Mouse (Mus musculus) midbrain, embryonic 15.5 days (tissue): Measurements from ENCODE around the gene Olfr523. TPM values are rescaled to one million over a fixed set of nuclear protein-coding genes. Genes with fewer than 3 reads are reported as not detected.

Source experiments
- ATAC-seq: fragments of 200-750 bp; cut with Nextera tagmentation; replicated peaks from 2 replicates; pipeline ENCODE4 v1.8.0; 2017; ENCODE audit warnings: moderate TSS enrichment
- H3K27ac ChIP-seq: fragments of 300-500 bp; sonication (generic); 2 replicates; pipeline ENCODE4 v1.5.1; 2015; ENCODE audit warnings: mild to moderate bottlenecking, inconsistent platforms
- H3K27me3 ChIP-seq: fragments of 300-500 bp; sonication (generic); replicated peaks from 2 replicates; pipeline ENCODE4 v1.6.1; 2015; ENCODE audit warnings: inconsistent platforms
- H3K36me3 ChIP-seq: fragments of 300-500 bp; sonication (generic); replicated peaks from 2 replicates; pipeline ENCODE4 v1.6.1; 2015; ENCODE audit warnings: inconsistent platforms
- H3K4me1 ChIP-seq: fragments of 300-500 bp; sonication (generic); 2 replicates; pipeline ENCODE4 v1.6.1; 2015; ENCODE audit warnings: inconsistent platforms
- H3K4me2 ChIP-seq: fragments of 300-500 bp; sonication (generic); 2 replicates; pipeline ENCODE4 v1.6.1; 2015; ENCODE audit warnings: inconsistent platforms, mild to moderate bottlenecking, moderate library complexity
- H3K4me3 ChIP-seq: fragments of 300-500 bp; sonication (generic); 2 replicates; pipeline ENCODE4 v1.5.1; 2015; ENCODE audit warnings: mild to moderate bottlenecking, inconsistent platforms
- H3K9ac ChIP-seq: fragments of 300-500 bp; sonication (generic); 2 replicates; pipeline ENCODE4 v1.6.1; 2015; ENCODE audit warnings: mild to moderate bottlenecking, inconsistent platforms
- H3K9me3 ChIP-seq: fragments of 300-500 bp; sonication (generic); 2 replicates; pipeline ENCODE4 v1.6.1; 2016; ENCODE audit warnings: inconsistent platforms
- WGBS: fragments of 180-500 bp; shearing (Covaris S2); methylation state at CpG from one replicate; pipeline ENCODE4 v1.1.7; 2015; ENCODE audit warnings: mixed read lengths; 5-methylcytosine and 5-hydroxymethylcytosine counted together
- polyA plus RNA-seq: library from polyadenylated mRNA; unstranded; fragments of >200 nt; fragmentation: Nextera tagmentation; extraction: Ambion mirVana; gene quantifications from 2 replicates; pipeline ENCODE4 v1.2.1, GENCODE M21; 2015

Olfr523 gene
- polyA plus RNA-seq, 1 experiment from 2014 or later, result not detected

DNA sequence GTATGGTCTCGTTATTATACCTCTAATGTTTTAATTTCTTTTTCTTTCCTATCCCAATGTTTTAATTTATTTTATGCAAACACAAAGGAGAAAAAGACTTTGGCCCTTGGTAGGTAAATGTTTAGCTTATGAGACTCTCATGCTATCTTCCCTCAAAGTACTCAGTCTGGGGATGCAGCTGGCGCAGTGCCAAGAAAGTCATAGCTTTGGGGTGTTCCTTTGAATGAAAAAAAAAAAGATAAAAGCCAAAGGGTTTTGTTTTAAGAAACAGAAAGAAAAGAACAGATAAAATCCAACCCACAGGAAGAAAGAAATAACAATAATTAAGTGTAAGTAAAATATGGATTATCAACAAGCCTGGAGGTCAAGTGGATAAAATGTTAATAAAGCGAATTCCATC is 35.7 kb downstream of the Olfr523 start:
- ATAC-seq, result no peak
- no peak overlapping the region for H3K9ac ChIP-seq
- H3K27ac ChIP-seq, result no peak overlapping the region
- no peaks in the 10 kb centered on the region for H3K4me1 ChIP-seq
- no peak overlapping the region for H3K4me2 ChIP-seq
- H3K4me3 ChIP-seq, result no peak overlapping the region
- no peaks in the 10 kb centered on the region for H3K27me3 ChIP-seq
- no peaks in the 10 kb centered on the region for H3K36me3 ChIP-seq
- WGBS, result 91% methylated on average over 3 of the region's 3 CpGs
- no peaks in the 10 kb centered on the region for H3K9me3 ChIP-seq

DNA sequence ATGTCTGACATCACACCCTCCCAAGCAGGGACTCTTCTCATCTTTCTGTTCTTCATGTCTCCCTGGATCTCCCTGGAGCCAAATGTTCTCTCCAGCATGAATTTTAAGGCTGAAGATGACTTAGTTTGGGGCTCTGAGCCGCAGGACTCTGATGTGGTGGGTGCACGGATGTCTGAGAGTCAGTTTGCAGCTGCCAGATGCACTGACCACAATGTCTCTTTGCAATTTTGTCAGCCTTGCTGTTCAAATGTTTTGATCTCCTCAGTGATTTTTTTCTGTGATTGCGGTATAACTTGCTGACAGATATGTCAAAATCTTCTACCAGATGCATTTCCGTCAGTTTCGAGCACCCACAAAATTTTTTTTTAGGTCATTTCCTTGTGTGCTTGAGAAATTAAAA is 40.8 kb downstream of the Olfr523 start:
- no peaks in the 10 kb centered on the region for H3K36me3 ChIP-seq
- H3K9ac ChIP-seq, result no peak overlapping the region
- no peak overlapping the region for H3K4me2 ChIP-seq
- no peaks in the 10 kb centered on the region for H3K27me3 ChIP-seq
- no peak overlapping the region for H3K4me3 ChIP-seq
- H3K4me1 ChIP-seq, result no peaks in the 10 kb centered on the region
- H3K27ac ChIP-seq, result no peak overlapping the region
- ATAC-seq, result no peak
- H3K9me3 ChIP-seq, result no peaks in the 10 kb centered on the region
- 90% methylated on average over 5 of the region's 5 CpGs for WGBS

DNA sequence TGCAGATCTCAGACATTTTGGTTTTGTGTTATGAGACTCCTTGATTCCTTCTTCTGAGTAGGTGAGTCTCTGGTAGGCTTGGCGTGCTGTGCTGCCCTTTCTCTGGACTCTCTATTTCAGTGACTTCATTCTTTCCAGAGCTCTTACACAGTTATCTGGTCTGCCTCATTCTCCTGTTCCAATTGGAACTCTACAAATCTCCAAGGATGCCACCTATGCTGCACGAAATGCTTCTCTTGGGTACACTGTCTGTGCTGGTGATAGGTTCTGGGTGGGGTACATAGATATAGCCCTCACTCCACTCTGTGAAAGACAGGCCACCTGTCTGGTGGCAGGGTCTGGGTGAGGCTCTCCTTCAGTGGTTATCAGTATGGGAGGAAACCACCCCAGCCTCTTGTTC is 45.0 kb downstream of the Olfr523 start, which contains the start of gene Cd163l1:
Cd163l1 (plus strand) TSS at position 301 of the 400 bp plus-strand sequence.
- no peak within 1 kb of the TSS for H3K4me2 ChIP-seq
- H3K9me3 ChIP-seq, result no peaks in the 10 kb centered on the region
- H3K9ac ChIP-seq, result no peak within 1 kb of the TSS
- H3K27me3 ChIP-seq, result no peaks in the 10 kb centered on the region
- 90% methylated on average over 2 of the region's 2 CpGs for WGBS
- no peak within 1 kb of the TSS for H3K4me3 ChIP-seq
- no peaks in the 10 kb centered on the region for H3K36me3 ChIP-seq
- no peaks in the 10 kb centered on the region for H3K4me1 ChIP-seq
- no peak within 1 kb of the TSS for H3K27ac ChIP-seq
- ATAC-seq, result no peak

DNA sequence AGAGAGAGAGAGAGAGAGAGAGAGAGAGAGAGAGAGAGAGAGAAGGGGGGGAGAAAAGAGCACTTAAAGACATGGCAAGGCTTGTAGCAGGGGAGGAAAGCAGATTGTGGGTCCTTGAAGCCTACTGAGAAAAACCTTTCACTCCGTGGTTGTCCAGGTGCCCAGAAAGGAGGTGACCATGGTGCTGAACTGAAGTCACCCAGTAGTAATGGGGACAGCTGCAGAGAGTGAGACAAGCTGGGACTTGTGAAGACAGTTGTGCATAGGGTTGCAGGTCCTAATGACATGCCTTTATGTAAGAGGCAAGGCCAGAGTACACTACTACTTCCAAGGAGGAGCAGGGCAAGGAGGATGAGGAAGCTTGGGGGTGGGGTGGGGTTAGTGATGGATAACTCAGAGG is 46.3 kb downstream of the Olfr523 start:
- H3K27ac ChIP-seq, result no peak overlapping the region
- no peak overlapping the region for H3K4me3 ChIP-seq
- WGBS, result 16% methylated on average over 1 of the region's 1 CpGs
- no peak overlapping the region for H3K9ac ChIP-seq
- H3K4me1 ChIP-seq, result no peaks in the 10 kb centered on the region
- H3K9me3 ChIP-seq, result no peaks in the 10 kb centered on the region
- H3K36me3 ChIP-seq, result no peaks in the 10 kb centered on the region
- H3K4me2 ChIP-seq, result no peak overlapping the region
- H3K27me3 ChIP-seq, result no peaks in the 10 kb centered on the region
- ATAC-seq, result no peak

DNA sequence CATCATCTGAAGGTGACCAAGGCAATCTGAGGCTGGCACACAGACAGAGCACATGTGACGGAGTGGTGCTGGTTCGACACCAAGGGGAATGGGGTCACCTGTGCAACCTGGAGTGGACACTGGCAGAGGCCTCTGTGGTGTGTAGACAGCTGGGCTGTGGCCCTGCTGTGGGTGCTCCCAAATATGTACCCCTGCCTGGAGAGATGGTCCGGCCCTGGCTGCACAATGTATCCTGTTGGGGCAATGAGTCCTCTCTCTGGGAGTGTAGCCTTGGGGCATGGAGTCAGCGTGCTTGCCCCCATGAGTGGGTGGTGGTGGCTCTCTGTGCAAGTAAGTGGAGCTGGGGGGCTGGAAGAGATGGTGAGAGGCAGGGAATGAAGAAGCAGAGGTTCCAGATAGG is 47.4 kb downstream of the Olfr523 start:
- 89% methylated on average over 4 of the region's 4 CpGs for WGBS
- ATAC-seq, result no peak
- no peaks in the 10 kb centered on the region for H3K27me3 ChIP-seq
- H3K4me1 ChIP-seq, result no peaks in the 10 kb centered on the region
- H3K4me2 ChIP-seq, result no peak overlapping the region
- no peaks in the 10 kb centered on the region for H3K9me3 ChIP-seq
- no peak overlapping the region for H3K9ac ChIP-seq
- no peaks in the 10 kb centered on the region for H3K36me3 ChIP-seq
- H3K4me3 ChIP-seq, result no peak overlapping the region
- H3K27ac ChIP-seq, result no peak overlapping the region

DNA sequence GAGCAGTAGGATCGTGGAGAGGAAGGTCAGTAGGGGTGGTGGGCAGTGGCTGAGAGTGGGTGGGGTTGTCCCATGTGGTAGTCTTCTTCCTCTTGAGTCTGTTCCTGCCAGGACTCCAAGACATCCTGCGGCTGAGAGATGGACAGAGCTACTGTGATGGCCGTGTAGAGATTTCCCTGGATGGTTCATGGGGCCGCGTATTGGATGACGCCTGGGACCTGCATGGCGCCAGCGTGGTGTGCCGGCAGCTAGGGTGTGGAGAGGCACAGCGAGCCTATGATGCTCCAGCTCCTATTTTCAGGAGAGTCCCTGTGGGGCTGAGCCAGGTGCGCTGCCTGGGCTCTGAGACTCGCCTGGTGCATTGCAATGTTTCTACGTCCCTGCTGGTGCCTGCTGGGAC is 51.2 kb downstream of the Olfr523 start:
- H3K4me3 ChIP-seq, result no peak overlapping the region
- H3K9me3 ChIP-seq, result no peaks in the 10 kb centered on the region
- no peak overlapping the region for H3K4me2 ChIP-seq
- no peak overlapping the region for H3K9ac ChIP-seq
- no peaks in the 10 kb centered on the region for H3K36me3 ChIP-seq
- H3K27ac ChIP-seq, result no peak overlapping the region
- H3K4me1 ChIP-seq, result no peaks in the 10 kb centered on the region
- no peak for ATAC-seq
- 87% methylated on average over 13 of the region's 13 CpGs for WGBS
- no peaks in the 10 kb centered on the region for H3K27me3 ChIP-seq

Other genes starting within 250 kb of the Olfr523 start
- not detected in 2 replicates for gene Utf1, start 229.4 kb upstream of the Olfr523 start, polyA plus RNA-seq
- gene 6430531B16Rik, start 194.5 kb upstream of the Olfr523 start, polyA plus RNA-seq, result 0.83 and 1.3 TPM in 2 replicates
- 4.5 TPM in 2 replicates for gene Adam8, start 180.7 kb upstream of the Olfr523 start, polyA plus RNA-seq
- 56.6 and 58.0 TPM in 2 replicates for gene Zfp511, start 136.8 kb upstream of the Olfr523 start, polyA plus RNA-seq
- gene Tubgcp2, start 136.5 kb upstream of the Olfr523 start, polyA plus RNA-seq, result 61.3 and 62.6 TPM in 2 replicates
- 1.2 TPM in 2 replicates for gene Msx3, start 124.1 kb upstream of the Olfr523 start, polyA plus RNA-seq
- gene Caly, start 90.7 kb upstream of the Olfr523 start, polyA plus RNA-seq, result 277 and 280 TPM in 2 replicates
- not detected in 2 replicates for gene Prap1, start 79.8 kb upstream of the Olfr523 start, polyA plus RNA-seq
- gene Fuom, start 70.8 kb upstream of the Olfr523 start, polyA plus RNA-seq, result 33.7 and 34.1 TPM in 2 replicates
- gene Paox, start 57.4 kb upstream of the Olfr523 start, polyA plus RNA-seq, result 7.4 and 7.5 TPM in 2 replicates
- 107 and 108 TPM in 2 replicates for gene Echs1, start 56.7 kb upstream of the Olfr523 start, polyA plus RNA-seq
- gene Mtg1, start 35.7 kb upstream of the Olfr523 start, polyA plus RNA-seq, result 32.4 and 34.8 TPM in 2 replicates
- gene Sprn, start 18.3 kb upstream of the Olfr523 start, polyA plus RNA-seq, result 23.7 and 25.5 TPM in 2 replicates
- not detected in 2 replicates for gene Olfr522, start 8.5 kb upstream of the Olfr523 start, polyA plus RNA-seq
- not detected in 2 replicates for gene Olfr524, start 32.7 kb downstream of the Olfr523 start, polyA plus RNA-seq
- gene Cd163l1, start 45.0 kb downstream of the Olfr523 start, polyA plus RNA-seq, result not detected in 2 replicates
- not detected in 2 replicates for gene 5830411N06Rik, start 74.1 kb downstream of the Olfr523 start, polyA plus RNA-seq
- gene Olfr525, start 147.6 kb downstream of the Olfr523 start, polyA plus RNA-seq, result not detected in 2 replicates
- not detected in 2 replicates for gene Olfr527, start 160.8 kb downstream of the Olfr523 start, polyA plus RNA-seq
- not detected in 2 replicates for gene Olfr60, start 188.5 kb downstream of the Olfr523 start, polyA plus RNA-seq
- not detected in 2 replicates for gene Olfr530, start 203.1 kb downstream of the Olfr523 start, polyA plus RNA-seq
- gene Olfr531, start 229.7 kb downstream of the Olfr523 start, polyA plus RNA-seq, result not detected in 2 replicates
- gene Olfr532, start 248.4 kb downstream of the Olfr523 start, polyA plus RNA-seq, result not detected in 2 replicates